Mouse (Mus musculus) liver, embryonic 14 days (tissue): ENCODE data around the gene Inpp4b. TPM values are rescaled to one million over a fixed set of nuclear protein-coding genes. Genes with fewer than 3 reads are reported as not detected.

ENCODE experiments used
- polyA plus RNA-seq: library from polyadenylated mRNA; depleted of rRNA; stranded (reverse); fragments of >200 nt; gene quantifications from 2 replicates; pipeline ENCODE4 v1.2.3, GENCODE M21; 2012; rRNA removed

The Inpp4b gene
- polyA plus RNA-seq = 0.25 and 0.29 TPM in 2 replicates

DNA sequence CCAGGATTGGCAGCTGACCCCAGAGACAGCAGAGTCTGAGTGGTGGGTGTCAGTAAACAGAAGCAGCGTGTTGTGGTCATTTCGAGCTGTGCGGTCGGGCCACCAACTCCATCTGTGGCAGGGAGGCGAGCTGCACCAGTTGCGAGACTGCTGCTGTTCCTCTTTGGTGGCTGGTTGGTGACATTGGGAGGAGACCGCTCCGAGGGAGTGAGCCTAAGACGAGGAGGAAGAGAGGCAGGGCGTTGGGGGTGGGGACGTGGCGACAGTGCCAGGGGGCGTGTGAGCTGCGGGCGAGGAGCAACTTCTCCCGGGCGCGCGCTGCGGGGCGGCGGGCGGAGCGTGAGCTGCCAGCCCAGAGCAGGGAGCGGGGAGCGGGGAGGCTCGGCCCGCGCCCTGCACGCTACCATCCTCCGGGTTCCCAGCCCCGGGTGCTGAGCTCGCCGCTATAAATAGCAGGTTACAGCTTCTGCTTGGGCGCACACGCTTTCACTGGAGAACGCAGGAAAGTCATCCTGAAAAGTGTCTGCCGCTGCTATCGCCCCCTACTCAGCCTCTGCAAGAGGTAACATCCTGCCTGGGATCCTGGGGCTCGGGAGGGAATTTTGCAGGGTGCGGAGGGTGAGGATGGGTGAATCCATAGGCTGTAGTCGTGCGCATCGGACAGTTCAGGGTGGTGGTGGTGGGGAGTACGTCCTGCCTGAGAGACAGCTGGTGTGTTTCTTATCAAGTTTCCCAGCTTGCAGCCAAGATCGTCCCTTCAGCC, at the start of gene Inpp4b:
TSS of gene Inpp4b (plus strand) at position 321 of the 763 bp plus-strand sequence.

